Mouse (Mus musculus): ENCODE data around the gene Mipep.

The Mipep gene

DNA sequence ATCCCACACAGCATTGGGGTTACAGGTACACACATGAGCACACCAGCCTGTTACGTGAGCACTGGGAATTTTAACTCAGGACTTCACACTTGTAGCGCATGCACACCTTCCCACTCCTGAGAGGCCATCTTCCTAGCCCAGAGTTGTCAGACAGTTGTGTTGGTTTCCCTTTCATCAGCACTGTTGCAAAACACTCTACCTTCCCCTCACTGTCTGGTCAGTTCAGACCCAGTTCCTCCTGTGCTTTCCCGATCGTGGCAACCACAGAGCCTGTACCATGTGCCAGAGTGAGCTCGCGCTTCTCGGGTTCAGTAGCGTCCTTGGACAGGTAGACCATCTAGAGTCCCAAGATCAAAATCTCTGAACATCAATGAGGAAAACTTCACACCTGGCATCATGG, 27.1 kb upstream of the Mipep start:
- peak; percentile 43 for DNase-seq (ENCODE audit: low read depth, low spot score)

DNA sequence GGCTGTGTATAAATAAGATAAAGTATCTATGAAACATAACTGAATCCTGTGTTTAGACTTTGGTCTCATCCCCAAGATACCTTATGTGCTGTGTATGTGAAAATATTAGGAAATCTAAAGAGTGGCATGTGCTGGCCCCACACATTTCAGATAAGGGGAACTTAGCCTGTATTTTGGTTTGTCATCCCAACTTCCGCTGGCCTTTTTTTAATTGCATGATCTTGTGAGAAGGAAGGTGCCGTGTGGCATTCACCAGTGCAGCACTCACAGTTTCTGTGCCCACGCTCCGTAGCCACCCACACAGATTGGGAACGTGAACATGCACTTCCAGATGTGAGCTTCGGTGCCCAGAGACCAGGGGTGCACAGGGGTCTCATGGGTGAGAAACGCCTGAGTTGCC, 26.7 kb upstream of the Mipep start:
- DNase-seq (ENCODE audit: low read depth, low spot score): no peak

DNA sequence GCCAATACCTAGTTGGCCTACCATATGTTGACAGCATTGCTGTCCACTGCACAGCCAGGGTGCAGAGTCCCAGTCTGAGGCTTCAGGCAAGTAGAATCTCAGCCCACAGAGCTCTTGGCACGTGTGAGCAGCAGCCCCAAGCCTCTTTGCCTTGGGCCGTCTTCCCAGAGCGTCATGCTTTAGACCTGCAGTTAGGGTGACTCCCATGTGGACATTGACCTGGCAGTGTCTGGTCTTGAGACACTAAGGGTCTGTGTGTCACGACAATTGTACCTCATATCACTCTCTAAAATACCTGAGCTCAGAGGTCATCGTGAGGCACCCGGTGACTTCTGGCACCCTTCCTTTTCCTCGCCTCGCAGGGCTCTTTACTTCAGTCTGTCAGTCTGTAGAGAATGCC, 25.3 kb upstream of the Mipep start:
- no peak for DNase-seq (ENCODE audit: low read depth, low spot score)

DNA sequence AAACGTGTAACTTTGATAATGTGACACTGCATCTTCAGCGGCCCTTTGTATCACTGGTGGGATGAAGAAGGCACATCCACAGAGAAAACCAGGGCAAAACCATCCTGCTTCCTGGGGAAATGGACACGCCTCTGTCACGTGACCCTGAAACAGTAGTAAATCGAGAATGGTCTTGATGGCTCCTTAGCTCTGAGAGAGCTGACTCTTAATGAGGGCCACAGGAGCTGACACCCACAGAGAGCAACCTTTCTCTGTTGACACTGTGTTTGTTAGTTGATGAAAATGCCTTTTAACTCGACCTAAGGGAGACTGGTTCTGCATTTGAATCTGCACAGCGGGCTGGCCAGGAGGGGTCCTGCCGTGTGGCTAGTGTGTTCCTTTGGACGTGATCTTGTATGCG, 22.6 kb upstream of the Mipep start:
- DNase-seq (ENCODE audit: low read depth, low spot score): no peak

DNA sequence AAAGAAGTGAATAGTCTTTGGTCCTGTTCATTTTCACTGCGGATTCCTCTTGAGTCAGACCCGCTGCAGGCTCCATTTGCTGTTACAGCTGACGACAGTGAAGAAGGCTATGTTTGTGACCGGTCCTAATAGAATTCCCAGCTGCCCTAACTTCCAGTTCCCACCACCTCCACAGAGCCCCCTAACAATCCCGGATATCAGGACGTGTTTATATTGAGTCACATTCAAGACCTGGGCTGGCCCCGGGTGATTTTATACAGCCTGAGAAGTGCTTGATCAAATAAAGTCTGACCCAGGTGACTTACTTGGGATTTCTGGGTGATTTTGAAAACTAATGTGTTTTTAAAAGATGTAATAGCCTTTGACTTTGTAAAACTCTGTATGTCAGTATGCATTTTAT, 21.6 kb upstream of the Mipep start:
- DNase-seq (ENCODE audit: low read depth, low spot score): no peak

DNA sequence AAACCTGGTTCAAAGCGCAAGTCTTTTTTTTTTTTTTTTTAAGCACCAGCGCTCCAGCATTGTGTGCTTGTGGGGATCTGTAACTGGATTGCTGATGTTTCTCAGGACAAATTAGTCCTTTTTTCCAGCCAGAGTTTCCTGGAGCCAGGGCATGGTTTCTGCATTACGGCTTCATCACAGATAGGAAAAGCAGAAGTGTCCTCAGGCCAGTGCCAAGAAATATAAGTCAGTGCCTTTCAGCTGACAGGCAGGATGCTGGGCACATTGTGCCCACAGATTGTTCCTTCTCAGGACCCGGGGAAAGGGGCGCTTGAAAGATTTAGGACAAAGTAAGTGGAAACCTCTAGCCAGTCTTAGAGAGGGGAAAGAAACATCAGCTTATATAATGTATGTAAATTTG, 20.6 kb upstream of the Mipep start:
- DNase-seq (ENCODE audit: low read depth, low spot score): no peak

DNA sequence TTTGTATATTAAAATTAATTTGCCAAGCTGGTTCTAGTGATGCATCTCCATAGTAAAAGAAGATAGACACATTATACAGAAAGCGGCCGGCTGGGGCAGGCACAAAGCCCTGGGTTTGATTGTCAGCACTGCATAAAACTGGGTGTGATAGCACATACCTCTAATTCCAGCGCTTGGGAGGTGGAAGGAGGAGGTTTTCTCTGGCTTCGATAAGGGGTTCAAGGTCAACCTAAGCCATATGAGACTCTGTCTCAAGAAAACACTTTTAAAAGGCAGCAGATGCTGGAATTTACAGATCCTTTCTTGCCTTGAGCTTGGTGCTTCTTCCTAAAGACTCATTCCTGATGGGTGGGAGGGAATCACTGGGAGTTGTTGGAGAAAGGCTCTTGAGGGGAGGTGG, 19.8 kb upstream of the Mipep start:
- DNase-seq (ENCODE audit: low read depth, low spot score): no peak

DNA sequence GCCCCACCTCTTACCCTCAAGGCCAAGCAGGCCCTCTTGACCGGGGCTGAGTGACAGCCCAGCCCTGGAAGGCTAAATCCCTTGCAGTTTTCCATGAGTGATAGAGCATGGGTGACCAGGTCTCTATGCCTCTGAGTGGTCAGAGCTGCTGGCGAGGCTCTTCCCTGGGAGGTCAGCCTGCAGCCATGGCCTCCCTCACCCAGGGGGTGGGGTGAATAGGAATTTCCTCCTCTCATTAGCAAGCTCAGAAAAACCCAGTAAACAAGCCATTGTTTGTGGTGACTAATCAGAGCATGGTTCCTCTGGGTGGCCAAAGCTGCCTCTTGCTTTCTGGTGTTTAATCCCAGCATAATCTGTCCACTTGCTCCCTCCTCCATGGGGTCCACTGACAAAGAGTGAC, 19.3 kb upstream of the Mipep start:
- DNase-seq (ENCODE audit: low read depth, low spot score): no peak

DNA sequence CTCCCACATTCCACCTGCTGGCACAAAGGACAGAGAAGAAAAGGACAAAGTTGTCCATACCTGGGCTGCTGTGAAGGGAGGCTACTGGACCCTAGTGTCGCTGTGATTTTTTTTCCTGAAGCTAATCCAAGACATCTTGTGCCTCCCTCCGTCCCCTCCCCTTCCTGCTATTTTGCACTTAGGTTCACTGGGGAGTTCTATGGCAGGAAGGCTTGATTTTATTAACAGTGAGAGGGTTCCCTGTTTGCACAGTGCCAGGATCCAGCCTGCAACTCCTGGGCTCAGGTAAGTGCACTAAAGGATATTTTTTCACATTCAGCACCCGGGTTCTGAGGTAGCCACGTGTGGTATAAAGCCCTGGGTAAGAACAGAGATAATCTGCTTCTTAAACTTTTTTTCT, 16.5 kb upstream of the Mipep start, which contains the start of gene C1qtnf9:
C1qtnf9 (plus strand) TSS at position 251 of the 400 bp plus-strand sequence.
- DNase-seq (ENCODE audit: low read depth, low spot score): no peak

DNA sequence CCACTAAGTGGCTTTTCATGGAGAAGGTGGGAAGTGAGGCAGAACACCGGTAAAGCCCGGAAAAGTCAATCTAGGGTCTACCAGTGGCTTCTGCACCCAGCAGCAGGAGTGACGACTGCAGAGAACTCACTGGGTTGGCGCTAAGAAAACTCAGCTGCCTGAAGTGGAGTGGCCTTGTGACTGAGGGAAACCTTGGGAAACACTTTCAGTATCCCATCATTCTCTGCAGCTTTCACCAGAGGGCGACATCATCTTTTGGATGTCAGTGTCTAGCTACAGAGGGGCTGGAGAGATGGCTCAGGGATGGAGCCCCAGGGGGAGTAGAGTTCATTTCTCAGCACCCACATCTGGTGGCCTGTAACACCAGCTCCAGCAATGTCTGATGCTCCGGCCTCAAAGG, 15.0 kb upstream of the Mipep start:
- peak; percentile 19 for DNase-seq (ENCODE audit: low read depth, low spot score)

DNA sequence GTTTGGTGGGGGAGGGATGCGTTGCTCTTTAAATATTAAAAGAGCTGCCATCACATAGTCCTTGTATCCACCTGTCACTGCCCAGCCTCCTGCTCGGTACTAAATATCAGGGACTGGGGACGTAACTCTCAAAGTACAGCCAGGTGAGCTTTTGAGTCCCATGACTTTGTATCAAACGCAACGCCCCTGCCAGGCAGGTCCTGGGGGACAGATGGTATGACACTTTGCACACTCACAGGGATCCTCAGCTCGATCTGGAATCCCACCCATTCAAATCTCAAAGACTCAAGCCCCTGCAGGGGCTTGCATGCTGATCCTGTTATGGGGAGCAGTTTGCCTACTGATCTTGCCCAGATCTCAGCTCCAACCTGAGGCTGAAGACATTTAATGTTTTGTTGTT, 13.8 kb upstream of the Mipep start:
- no peak for DNase-seq (ENCODE audit: low read depth, low spot score)

DNA sequence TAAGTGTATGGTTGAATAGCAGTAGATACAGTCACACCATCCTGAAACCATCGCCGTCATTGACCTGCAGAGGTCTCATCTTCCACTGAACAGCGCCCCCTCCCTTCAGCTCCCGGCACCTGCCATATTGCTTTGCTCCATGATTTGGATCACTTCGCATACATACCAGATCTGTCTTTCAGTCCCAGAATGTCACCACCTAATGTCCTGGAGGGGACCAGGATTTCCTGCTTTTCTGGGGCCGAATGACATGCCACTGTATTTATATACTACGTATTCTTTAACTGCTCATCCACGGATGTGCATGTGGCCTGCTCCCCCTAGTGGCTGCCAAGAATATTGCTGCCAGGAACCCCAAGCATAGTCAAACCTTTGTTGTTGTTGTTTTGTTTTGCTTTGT, 13.3 kb upstream of the Mipep start:
- peak; percentile 84 for DNase-seq (ENCODE audit: low read depth, low spot score)

DNA sequence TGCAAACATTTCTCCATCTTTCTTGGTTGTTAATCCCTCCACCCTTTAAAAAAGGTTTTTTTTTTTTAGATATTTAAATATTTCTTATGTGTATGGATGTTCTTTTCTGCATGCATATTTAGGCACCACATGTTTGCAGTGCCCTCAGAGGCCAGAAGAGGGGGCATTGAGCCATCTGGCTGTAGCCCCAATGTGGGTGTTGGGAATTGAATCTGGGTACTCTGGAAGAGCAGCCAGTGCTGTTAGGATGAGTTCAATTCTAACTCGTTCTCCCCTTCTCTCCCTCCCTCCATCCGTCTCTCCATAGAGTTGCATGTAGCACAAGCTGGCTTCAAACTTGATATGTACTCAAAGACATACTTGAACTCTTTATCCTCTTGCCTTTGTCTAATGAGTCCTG, 10.9 kb upstream of the Mipep start:
- DNase-seq (ENCODE audit: low read depth, low spot score): no peak

DNA sequence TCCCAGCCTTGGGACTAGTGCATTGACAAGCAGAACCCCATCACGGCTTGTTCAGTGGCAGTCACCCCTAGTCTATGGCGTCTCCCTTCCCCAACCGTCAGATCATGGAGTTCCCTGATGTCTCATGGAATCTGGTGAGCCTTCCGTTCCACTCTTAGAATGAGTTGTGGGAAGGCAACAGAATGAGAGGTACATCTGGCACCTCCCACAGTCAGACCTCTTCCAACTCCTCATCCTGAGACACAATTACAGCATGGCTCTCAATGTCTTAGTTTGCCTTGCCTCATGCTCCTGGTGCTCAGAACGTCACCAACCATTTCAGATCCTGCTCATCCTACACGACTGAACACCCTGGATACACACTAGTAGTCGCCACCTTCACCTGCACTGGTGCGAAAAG, 7.9 kb upstream of the Mipep start:
- peak; percentile 65 for DNase-seq (ENCODE audit: low read depth, low spot score)

DNA sequence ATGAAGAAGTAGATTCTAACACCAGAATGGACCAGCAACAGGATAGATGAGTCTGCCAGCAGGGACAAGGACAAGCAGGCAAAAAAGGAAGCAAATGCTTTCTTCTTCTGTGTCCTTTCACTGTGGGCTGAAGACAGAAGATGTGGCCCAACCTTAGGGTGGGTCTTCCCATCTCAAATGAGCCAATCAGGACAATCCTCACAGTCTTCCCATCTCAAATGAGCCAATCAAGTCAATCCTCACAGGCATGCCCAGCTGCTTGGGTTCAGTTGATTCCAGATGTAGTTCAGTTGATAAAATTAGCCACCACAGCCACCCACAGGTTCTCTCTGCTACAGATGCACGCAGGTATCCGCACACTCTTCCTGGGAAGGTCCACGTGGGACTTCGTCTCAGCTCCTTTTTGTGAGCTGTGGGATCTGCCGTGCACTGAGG, 6.9 kb upstream of the Mipep start:
- DNase-seq (ENCODE audit: low read depth, low spot score): peak; percentile 38

DNA sequence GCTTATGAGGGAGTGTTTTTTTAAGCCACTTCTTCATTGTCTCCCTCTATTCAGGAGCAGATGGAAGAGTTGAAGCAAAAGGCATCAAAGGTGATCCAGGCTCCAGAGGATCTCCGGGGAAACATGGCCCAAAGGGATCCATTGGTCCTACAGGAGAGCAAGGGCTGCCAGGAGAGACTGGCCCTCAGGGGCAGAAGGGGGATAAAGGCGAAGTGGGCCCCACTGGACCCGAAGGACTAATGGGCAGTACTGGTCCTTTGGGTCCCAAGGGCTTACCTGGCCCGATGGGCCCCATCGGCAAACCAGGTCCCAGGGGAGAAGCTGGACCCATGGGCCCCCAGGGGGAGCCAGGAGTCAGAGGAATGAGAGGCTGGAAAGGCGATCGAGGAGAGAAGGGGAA, 5.2 kb upstream of the Mipep start:
- DNase-seq (ENCODE audit: low read depth, low spot score): no peak

DNA sequence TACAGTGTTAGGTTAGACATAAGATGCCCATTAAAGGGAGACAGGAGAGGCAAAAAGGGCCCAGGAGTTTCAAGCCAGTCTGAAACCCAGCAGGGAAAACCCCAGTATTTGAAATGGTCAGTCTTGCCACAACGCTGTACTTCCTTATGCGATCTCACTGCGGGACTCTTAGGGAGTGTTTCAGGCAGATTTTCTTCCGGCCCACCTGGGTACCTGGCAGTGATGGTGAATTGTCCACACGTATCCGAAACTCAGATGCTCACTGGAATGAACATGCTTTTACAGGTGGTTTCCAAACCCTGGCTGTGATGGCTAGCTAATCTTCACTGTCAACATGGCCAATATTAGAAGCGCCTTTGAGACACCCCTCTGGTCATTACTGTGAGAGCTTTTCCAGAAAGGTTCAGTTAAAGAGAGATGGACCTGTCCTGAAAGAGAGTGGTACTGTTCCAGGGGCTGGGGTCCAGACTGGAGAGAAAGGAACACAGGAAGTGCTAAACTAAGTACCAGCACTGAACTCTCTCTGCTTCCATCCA, 2.2 kb upstream of the Mipep start:
- DNase-seq (ENCODE audit: low read depth, low spot score): no peak

DNA sequence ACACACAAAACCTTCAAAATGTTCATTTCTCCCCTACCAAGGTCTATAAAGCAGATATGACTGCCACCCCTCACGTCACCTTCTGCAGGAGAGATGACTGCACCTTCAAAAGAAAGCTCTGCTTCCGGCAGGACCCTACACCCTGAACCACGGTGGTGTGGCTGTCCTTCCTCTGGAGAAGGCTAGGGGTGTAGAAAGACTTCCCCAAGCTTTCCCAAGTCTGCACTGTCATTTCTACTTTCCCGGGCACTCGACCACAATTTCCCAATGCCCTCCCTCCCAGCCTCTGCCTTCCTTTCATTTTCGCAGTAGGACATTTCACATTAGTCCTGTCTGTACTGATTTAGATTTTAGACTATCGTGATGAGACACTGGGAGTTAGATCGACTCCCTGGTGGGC, 1.2 kb upstream of the Mipep start:
- no peak for DNase-seq (ENCODE audit: low read depth, low spot score)

DNA sequence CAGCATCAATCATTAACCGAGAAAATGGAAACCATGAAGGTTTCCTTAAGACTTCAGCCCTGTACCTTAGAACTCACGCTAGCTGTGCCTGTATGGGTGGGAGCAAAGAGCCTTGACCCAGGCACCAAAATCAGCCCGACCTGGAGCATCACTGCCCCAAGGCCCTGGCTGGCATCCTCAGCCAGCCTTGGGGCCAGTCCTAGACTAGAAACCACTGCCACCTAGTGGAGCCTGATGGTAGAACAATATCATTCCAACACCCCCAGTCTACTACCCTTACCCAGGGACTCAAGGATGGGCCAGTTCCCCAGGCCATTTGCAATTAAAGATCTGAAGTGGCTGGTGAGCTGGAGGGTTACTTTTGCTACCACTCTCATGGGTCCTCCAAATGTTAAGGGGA, 5.7 kb downstream of the Mipep start:
- peak; percentile 67 for DNase-seq (ENCODE audit: low read depth, low spot score)

DNA sequence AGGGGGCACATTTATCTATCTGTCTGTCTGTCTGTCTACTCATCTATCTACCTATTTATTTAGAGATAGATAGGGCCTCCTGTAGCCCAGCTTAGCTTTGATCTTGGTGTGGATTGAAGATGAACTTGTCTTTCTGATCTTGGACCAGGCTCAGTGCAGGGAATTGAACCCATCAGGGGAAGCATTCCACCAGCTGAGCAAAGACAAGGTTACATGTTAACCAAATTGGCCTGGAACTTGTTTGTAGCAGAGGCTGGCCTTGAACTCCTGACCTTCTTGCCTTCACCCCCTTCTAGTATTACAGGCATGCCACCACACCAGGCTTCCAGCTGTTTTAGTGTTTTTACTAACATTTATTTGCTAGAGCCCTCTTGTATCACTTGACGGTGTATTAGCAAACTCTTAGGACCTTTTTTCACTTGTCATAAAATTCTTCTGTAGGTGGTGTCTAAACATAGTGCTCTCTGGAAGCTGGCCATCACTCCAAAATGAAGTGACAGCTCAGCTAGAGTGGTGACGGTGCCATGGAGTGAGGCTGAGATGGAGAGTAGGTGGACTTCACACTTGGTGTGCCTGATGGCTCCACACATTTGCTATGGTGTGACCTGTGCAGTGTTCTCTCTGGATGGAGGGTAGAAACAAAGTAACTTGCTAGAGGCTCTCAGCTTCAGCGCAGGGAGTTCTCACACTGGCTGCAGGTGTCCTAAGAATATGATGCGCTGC, 12.4 kb downstream of the Mipep start:
- DNase-seq (ENCODE audit: low read depth, low spot score): peak; percentile 66

DNA sequence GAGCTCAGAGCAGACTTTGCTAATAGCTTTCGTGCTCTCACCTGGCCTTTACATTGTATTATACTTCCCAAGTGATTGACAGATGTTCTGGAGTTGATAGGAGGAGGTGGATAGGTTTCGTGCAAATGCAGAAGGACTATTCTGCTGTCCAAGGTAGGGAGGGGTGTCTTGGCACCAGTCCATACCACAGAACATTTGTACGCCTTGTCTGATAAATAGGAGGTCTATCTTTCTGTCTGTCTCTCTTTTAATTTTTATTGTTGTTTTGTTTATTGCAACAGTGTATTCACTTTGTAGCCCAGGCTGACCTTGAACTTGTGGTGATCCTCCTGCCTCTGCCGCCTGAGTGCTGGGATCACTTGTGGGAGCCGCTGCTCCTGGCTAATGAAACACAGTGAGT, 13.2 kb downstream of the Mipep start:
- DNase-seq (ENCODE audit: low read depth, low spot score): no peak

DNA sequence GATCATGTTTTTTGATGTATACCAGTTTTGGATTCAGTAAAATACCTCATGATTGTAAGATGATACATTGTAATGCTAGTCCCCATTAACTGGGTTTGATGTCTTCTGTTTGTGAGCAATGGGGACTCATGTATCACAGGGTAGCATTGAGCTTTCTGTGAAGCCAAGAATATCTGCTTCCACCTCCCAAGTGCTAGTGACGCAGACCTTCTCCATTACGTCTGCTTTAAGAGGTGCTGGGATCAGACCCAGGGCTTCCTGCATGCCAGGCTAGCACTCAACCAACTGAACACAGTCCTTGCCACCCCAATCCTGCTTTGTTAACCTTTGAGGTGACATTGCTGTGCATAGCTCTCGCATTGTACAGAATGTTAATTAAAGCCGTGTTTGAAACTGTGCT, 14.3 kb downstream of the Mipep start:
- DNase-seq (ENCODE audit: low read depth, low spot score): no peak

DNA sequence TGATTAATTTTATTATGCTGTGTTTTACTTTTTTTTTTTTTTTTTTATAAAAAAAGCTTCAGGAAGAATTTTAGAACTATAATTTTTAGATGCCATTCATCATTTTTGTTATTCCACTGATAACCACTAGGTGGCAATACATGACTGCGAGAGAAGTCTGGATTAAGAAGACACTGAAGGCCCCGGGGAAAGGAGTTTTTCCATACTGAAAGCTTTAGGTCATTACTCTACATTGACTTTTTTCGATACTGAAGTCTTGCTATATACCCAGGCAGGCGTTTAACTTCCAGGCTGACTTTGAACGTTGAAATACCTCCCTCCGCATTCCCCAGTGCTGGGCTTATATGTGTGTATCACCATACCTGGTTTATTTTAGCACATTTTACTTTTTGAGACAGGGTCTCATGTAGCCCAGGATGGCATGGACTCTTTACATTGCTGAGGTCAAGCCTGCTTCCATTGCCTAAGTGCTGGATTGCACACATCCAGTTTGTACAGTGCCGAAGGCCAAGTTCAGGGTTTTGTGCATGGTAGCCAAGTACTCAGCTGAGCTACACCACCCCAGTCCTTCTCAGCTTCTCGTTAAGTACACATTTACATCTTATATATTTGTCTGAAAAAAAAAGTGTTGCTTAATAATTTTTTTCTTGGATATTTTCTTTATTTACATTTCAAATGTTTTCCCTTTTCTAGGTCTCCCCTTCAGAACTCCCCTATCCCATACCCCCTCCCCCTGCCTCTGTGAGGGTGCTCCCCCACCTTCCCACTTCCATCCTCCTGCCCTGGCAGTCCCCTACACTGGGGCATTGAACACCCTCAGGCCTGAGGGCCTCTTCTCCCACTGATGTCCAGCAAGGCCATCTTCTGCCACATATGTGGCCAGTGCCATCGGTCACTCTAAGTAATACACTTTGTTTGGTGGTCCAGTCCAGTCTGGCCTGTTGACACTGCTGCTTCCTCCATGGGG, 15.7 kb downstream of the Mipep start:
- DNase-seq (ENCODE audit: low read depth, low spot score): peak; percentile 70
